Mouse (Mus musculus) heart, embryonic 16.5 days (tissue): ENCODE measurements around the gene Med25. TPM values are rescaled to one million over a fixed set of nuclear protein-coding genes. Genes with fewer than 3 reads are reported as not detected.

ENCODE experiments used
- ATAC-seq: fragments of 200-750 bp; cut with Nextera tagmentation; replicated peaks from 2 replicates; pipeline ENCODE4 v1.8.0; 2017; ENCODE audit warnings: moderate number of reproducible peaks; ENCODE audit not compliant: insufficient read depth, low FRiP score; ENCODE audit errors: extremely low read depth
- H3K27ac ChIP-seq: fragments of 300-500 bp; sonication (generic); 2 replicates; pipeline ENCODE4 v1.5.1; 2014; ENCODE audit warnings: mild to moderate bottlenecking, low read length, control low read depth, moderate library complexity
- H3K27me3 ChIP-seq: fragments of 300-500 bp; sonication (generic); 2 replicates; pipeline ENCODE4 v1.6.1; 2014; ENCODE audit warnings: low read length, mixed read lengths; ENCODE audit not compliant: control insufficient read depth, insufficient read depth
- H3K36me3 ChIP-seq: fragments of 300-500 bp; sonication (generic); 2 replicates; pipeline ENCODE4 v1.6.1; 2014; ENCODE audit not compliant: control insufficient read depth, insufficient read depth
- H3K4me1 ChIP-seq: fragments of 300-500 bp; sonication (generic); 2 replicates; pipeline ENCODE4 v1.6.1; 2014; ENCODE audit warnings: low read length, mixed read lengths; ENCODE audit not compliant: control insufficient read depth, insufficient read depth
- H3K4me2 ChIP-seq: fragments of 300-500 bp; sonication (generic); 2 replicates; pipeline ENCODE4 v1.6.1; 2014; ENCODE audit warnings: low read depth, mild to moderate bottlenecking, control low read depth, low read length
- H3K4me3 ChIP-seq: fragments of 300-500 bp; sonication (generic); 2 replicates; pipeline ENCODE4 v1.5.1; 2014; ENCODE audit warnings: mild to moderate bottlenecking, control low read depth, low read length
- H3K9ac ChIP-seq: fragments of 300-500 bp; sonication (generic); 2 replicates; pipeline ENCODE4 v1.6.1; 2014; ENCODE audit warnings: low read length, control low read depth
- H3K9me3 ChIP-seq: fragments of 300-500 bp; sonication (generic); replicated peaks from 2 replicates; pipeline ENCODE4 v1.6.1; 2016; ENCODE audit warnings: low read length; ENCODE audit not compliant: control insufficient read depth
- WGBS: fragments of 180-500 bp; shearing (Covaris S2); extraction: QIAGEN DNeasy Blood & Tissue Kit; methylation state at CpG from one replicate; pipeline ENCODE4 v1.1.7; 2014; 5-methylcytosine and 5-hydroxymethylcytosine counted together
- polyA plus RNA-seq: library from polyadenylated mRNA; unstranded; fragments of >200 nt; fragmentation: Nextera tagmentation; extraction: Ambion mirVana; gene quantifications from 2 replicates; pipeline ENCODE4 v1.2.1, GENCODE M21; 2015

Med25 gene
- polyA plus RNA-seq, 1 experiment from 2014 or later: 96.0 TPM

GRCm38 (mm10) chr7:44853596-44854355, 38.7 kb downstream of the Med25 start:
- H3K27me3 ChIP-seq: no peaks in the 10 kb centered on the region
- ATAC-seq: no peak
- H3K27ac ChIP-seq: peak overlapping the region; percentile 94
- H3K36me3 ChIP-seq: no peaks in the 10 kb centered on the region
- peaks cover 39% of the 10 kb centered on the region for H3K4me1 ChIP-seq
- peak overlapping the region; percentile 94 for H3K4me2 ChIP-seq
- 30% methylated on average over 26 of the region's 26 CpGs for WGBS
- H3K4me3 ChIP-seq: peak overlapping the region; percentile 60
- no peaks in the 10 kb centered on the region for H3K9me3 ChIP-seq
- peak overlapping the region; percentile 79 for H3K9ac ChIP-seq

GRCm38 (mm10) chr7:44853065-44853464, 39.4 kb downstream of the Med25 start:
- Histone ChIP-seq H3K27ac (no peak overlapping the region), H3K4me1 (peaks cover 40% of the 10 kb centered on the region), H3K36me3 (no peaks in the 10 kb centered on the region), H3K4me3 (no peak overlapping the region), H3K9me3 (no peaks in the 10 kb centered on the region), H3K4me2 (no peak overlapping the region), H3K9ac (no peak overlapping the region), H3K27me3 (no peaks in the 10 kb centered on the region)
- no peak for ATAC-seq
- 87% methylated on average over 2 of the region's 2 CpGs for WGBS

DNA sequence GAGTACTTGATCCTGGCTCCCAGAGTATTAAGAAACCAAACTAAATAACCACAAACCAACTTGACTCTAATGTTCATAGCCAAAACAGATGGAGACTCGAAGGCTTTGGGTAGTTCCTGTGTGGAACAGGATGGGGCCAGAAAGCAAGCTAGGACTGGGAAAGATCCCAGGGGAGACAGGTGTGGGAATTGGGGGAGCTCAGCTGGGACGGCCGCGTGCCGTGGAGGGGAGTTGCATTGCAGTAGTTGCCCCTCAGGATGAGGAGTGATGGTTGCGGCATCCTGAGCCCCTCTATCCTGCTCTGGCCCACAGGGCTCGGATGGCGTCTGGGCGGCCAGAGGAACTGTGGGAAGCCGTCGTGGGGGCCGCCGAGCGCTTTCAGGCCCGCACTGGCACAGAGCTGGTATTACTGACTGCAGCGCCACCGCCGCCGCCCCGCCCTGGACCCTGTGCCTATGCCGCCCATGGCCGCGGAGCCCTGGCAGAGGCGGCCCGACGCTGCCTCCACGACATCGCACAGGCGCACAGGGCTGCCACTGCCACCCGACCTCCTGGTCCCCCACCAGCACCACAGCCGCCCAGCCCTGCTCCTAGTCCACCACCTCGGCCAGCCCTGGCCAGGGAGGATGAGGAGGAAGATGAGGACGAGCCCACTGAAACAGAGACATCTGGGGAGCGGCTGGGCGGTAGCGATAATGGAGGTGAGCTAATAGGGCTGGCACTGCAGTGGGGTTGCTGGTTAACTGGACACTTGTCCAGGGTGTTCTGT, 40.1 kb downstream of the Med25 start:
- Histone ChIP-seq H3K27ac (no peak overlapping the region), H3K4me2 (no peak overlapping the region), H3K36me3 (no peaks in the 10 kb centered on the region), H3K4me3 (no peak overlapping the region), H3K27me3 (no peaks in the 10 kb centered on the region), H3K9ac (no peak overlapping the region), H3K9me3 (no peaks in the 10 kb centered on the region), H3K4me1 (peaks cover 43% of the 10 kb centered on the region)
- WGBS: 84% methylated on average over 36 of the region's 36 CpGs
- ATAC-seq: no peak

- Histone ChIP-seq H3K36me3 (no peaks in the 10 kb centered on the region), H3K4me3 (no peak overlapping the region), H3K9me3 (no peaks in the 10 kb centered on the region), H3K4me1 (peaks cover 44% of the 10 kb centered on the region), H3K27me3 (no peaks in the 10 kb centered on the region), H3K4me2 (no peak overlapping the region), H3K27ac (no peak overlapping the region), H3K9ac (no peak overlapping the region)
- 90% methylated on average over 12 of the region's 12 CpGs for WGBS
- ATAC-seq: no peak
These were observed 40.8 kb downstream of the Med25 start for GRCm38 (mm10) chr7:44851625-44852234.

DNA sequence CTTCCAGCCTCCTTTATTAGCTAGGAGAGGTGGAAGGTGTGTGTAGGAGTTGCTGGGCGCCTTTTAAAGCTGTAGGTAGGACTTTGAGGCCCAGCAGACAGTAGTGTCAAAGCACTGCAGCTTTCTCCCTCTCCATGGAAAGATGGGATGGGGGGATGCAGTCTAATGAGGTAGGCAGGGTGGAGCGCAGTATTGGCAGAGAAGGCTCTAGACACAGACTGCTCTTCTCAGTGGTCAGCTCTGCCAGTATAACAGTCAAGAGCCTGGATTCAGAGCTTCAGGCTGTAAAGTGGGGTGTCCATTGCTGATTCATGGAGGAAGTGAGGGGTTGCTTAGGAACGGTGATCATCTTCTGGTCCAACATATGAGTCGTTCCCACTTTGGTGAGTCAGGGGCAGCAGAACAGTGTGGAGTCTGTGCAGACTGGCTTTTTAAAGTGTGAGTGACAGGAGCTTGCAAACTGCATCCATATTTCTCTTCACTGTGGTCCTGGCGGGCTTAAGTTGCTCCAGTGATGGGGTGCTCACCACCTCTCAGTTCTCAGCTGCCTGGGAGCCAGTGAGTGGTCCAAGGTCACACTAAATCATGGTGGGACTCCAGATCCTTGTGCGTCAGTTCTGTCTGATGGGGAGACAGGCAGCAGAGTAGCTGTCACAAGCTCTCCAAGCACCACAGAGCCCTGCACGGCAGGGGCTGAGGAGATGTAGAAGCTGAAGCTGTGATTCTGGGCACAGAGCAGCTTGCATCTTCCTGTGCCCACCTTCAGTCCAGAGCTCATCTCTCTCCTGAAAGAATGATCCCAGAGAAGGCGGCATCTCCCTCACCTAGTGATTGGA, 41.5 kb downstream of the Med25 start:
- Histone ChIP-seq H3K27ac (peak overlapping the region; percentile 99), H3K4me3 (peak overlapping the region; percentile 85), H3K4me2 (peak overlapping the region; percentile 85), H3K27me3 (no peaks in the 10 kb centered on the region), H3K4me1 (peaks cover 37% of the 10 kb centered on the region), H3K36me3 (peaks cover 7% of the 10 kb centered on the region), H3K9me3 (no peaks in the 10 kb centered on the region), H3K9ac (peak overlapping the region; percentile 94)
- no peak for ATAC-seq
- 68% methylated on average over 8 of the region's 8 CpGs for WGBS

DNA sequence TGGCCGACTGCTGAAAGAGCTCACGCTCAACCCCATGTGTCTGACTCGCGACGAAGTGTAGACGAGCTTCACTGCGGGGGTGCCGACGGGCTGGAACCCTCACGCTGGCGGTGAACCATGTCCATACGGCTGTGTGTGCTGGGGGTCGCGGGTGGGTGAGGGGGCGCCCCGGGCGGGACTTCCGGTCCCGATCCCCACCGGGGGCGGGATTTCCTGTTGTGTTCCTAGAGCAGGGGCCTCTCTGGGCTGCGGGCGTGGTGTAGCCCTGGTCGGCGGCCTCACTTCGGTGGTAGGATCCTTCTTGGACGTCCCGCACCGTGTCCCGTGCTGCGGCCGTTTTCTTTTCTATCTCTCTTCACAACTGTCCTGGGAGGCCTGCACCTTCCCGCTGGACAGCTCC, 42.4 kb downstream of the Med25 start:
- under 1% methylated on average over 33 of the region's 33 CpGs for WGBS
- H3K4me1 ChIP-seq: peaks cover 33% of the 10 kb centered on the region
- peak; percentile 8; the same call in 1 of the 2 replicates for ATAC-seq

GRCm38 (mm10) chr7:44849416-44850111, 42.9 kb downstream of the Med25 start:
- Histone ChIP-seq H3K27me3 (no peaks in the 10 kb centered on the region), H3K4me1 (peaks cover 30% of the 10 kb centered on the region), H3K9me3 (no peaks in the 10 kb centered on the region), H3K4me2 (peak overlapping the region; percentile 85), H3K4me3 (peak overlapping the region; percentile 85), H3K27ac (peak overlapping the region; percentile 99), H3K9ac (peak overlapping the region; percentile 94), H3K36me3 (peaks cover 20% of the 10 kb centered on the region)
- WGBS: under 1% methylated on average over 41 of the region's 41 CpGs
- peak; percentile 58 for ATAC-seq

More for the DNA sequence above, 42.4 kb downstream of the Med25 start:
- Histone ChIP-seq H3K36me3 (peaks cover 14% of the 10 kb centered on the region), H3K4me2 (peak overlapping the region; percentile 85), H3K4me3 (peak overlapping the region; percentile 85), H3K27ac (peak overlapping the region; percentile 99), H3K9ac (peak overlapping the region; percentile 94), H3K9me3 (no peaks in the 10 kb centered on the region), H3K27me3 (no peaks in the 10 kb centered on the region)
